Mouse (Mus musculus) cortical plate, adult 2 months (tissue): Measurements from ENCODE around the gene Gse1. TPM values are rescaled to one million over a fixed set of nuclear protein-coding genes. Genes with fewer than 3 reads are reported as not detected.

Experiments used
- H3K27ac ChIP-seq: fragments of 200-500 bp; 2 replicates; pipeline ENCODE4 v1.5.1; 2012; ENCODE audit warnings: low read length, control low read depth, inconsistent platforms; ENCODE audit not compliant: insufficient read depth
- H3K4me1 ChIP-seq: fragments of 200-500 bp; 2 replicates; pipeline ENCODE4 v1.6.1; 2011; ENCODE audit warnings: low read length; ENCODE audit not compliant: control insufficient read depth, insufficient read depth
- H3K4me3 ChIP-seq: fragments of 200-500 bp; 2 replicates; pipeline ENCODE4 v1.5.1; 2011; ENCODE audit warnings: mild to moderate bottlenecking, low read length, control low read depth; ENCODE audit not compliant: insufficient read depth
- CTCF ChIP-seq: fragments of 200-500 bp; IDR thresholded peaks from 2 replicates; pipeline ENCODE4 v1.5.1; 2011; ENCODE audit warnings: mild to moderate bottlenecking, control low read depth, low read length; ENCODE audit not compliant: insufficient read depth; ENCODE audit errors: extremely low read depth
- POLR2A ChIP-seq: fragments of 200-500 bp; IDR thresholded peaks from 2 replicates; pipeline ENCODE4 v1.6.1; 2011; ENCODE audit warnings: mild to moderate bottlenecking, low read length, control low read depth; ENCODE audit not compliant: insufficient read depth; ENCODE audit errors: extremely low read depth
- polyA plus RNA-seq: library from polyadenylated mRNA; depleted of rRNA; stranded (reverse); fragments of >200 nt; gene quantifications from 2 replicates; pipeline ENCODE4 v1.2.3, GENCODE M21; 2012

Gene Gse1
- polyA plus RNA-seq, 1 experiment: 41.0 TPM

DNA sequence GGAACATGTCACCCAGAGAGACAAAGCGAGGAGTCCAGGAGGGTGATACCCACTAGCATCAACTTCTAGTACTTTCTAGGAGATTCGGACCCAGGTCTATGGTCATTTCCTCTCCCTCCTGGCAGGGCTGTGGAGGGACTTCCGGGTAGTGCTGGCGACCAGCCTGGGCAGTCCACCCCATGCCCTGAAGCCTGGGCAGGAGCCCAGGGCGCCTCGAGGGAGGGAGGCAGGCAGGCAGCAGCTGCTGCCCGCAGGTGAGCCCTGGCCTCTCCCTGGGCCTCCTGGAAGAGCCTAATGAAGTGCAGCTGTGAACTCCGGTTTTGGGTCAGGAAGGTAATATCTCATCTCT is 187.9 kb downstream of the Gse1 start:
- Histone ChIP-seq H3K27ac (0 out of 2 replicates have a peak overlapping the region, but pooled peaks have one; percentile 13), H3K4me3 (no peak overlapping the region), H3K4me1 (peaks cover 10% of the 10 kb centered on the region)
- TF ChIP-seq POLR2A (no peak), CTCF (no peak)

DNA sequence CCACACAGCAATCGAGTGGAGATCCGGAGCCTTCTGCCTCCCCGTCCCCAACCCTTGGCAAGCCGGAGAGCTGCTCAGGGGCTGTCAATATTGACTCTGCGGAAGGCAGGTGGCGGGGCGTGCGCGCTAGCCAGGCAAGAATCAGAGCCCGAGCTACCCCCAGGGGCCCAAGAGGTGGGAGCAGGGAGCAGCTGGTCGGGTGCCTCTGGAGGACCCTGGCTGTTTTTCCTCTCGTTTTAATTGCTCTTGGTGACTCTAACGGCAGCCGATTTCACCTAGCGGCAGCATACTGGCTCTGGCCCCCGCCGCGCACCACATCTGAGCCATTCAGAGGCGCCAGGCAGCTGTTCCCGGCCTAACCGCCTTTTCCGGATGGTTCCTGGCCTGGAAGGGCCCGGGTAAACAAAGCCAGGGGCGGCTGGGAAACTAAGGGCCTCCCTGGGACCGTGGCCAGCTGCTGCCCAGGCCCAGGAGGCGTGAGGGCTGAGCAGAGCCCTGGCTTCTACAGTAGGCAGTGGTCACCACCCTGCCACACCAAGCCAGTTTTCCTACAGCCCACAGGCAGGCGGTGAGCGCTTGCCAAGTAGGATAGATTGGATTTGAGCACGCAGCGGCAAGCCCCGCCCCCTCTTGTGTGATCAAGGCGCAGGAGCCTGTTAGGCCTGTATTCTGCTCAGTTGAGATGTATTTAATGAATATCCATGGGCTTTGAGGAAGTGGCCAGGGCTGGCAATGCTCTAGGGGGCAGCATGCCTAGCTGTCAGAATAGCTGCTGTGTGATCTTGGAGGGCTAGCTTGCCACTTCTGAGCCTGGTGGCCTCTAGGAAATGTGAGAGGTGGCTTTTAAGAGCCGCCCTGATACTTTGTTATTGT is 188.5 kb downstream of the Gse1 start:
- H3K27ac ChIP-seq: 0 out of 2 replicates have a peak overlapping the region, but pooled peaks have one; percentile 18
- H3K4me3 ChIP-seq: no peak overlapping the region
- TF ChIP-seq CTCF: peak; percentile 31; the same call in 1 of the 2 replicates
- no peak for TF ChIP-seq POLR2A
- H3K4me1 ChIP-seq: peaks cover 10% of the 10 kb centered on the region

DNA sequence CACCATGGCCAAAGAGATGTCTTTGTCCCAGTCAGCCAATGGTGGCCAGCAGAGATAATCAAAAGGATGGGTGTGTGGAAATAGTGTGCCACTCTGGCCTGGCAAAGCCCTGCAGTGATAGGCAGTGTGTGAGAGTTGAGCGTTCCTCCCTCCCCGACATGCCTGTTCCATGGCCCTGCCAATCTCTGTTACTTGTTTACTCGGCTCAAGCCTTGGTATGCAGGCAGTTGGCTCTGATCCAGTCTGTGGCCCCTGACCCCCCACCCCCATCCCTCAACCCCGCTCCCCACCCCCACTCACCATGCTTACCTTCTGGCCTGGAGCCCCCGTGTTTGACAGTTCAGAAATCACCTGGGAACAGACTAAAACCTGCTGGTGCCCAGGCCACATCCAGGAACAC is 189.9 kb downstream of the Gse1 start:
- TF ChIP-seq CTCF: no peak
- Histone ChIP-seq H3K4me3 (no peak overlapping the region), H3K27ac (no peak overlapping the region), H3K4me1 (peaks cover 8% of the 10 kb centered on the region)

DNA sequence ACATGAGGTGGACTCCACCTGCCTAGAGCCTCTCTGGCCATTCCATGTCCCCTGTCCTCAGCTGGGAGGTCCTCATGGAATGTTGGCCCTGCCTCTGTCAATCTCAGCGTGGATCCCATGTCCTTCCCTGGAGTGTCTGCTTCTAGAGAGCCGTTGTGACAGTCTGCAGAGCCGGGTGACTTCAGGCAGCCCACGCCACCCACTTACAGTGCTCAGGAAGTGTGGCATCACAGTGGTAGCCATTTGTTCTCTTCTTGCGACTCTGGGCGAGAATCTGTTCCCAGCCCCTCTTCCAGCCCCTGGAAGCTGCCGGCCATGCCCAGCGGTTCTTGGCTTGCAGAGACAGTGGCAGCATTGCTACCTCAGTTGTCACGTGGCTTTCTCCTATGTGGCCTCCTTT is 191.4 kb downstream of the Gse1 start:
- Histone ChIP-seq H3K27ac (no peak overlapping the region), H3K4me3 (no peak overlapping the region), H3K4me1 (peaks cover 8% of the 10 kb centered on the region)
- no peak for TF ChIP-seq CTCF
- TF ChIP-seq POLR2A: no peak

DNA sequence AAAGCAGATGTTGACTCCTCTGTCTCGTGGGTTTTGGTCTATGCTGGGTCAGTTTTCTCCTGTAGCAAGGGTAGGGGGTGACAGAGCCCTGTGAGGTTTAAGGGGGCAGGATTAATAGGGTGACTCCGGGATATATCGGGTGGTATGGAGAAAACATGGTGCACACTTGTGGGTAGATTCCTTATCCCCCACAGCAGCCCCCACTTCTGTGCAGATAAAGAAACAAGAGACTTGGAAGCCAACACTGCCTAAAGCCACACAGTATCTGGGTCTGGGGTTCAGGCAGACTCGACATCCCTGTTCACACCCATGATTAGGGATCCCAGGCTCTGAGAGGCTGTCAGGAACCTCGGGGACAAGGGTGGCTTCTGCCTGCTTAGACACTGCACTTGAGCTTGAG is 192.0 kb downstream of the Gse1 start:
- Histone ChIP-seq H3K4me3 (no peak overlapping the region), H3K4me1 (peaks cover 11% of the 10 kb centered on the region), H3K27ac (no peak overlapping the region)
- TF ChIP-seq CTCF (no peak), POLR2A (no peak)

DNA sequence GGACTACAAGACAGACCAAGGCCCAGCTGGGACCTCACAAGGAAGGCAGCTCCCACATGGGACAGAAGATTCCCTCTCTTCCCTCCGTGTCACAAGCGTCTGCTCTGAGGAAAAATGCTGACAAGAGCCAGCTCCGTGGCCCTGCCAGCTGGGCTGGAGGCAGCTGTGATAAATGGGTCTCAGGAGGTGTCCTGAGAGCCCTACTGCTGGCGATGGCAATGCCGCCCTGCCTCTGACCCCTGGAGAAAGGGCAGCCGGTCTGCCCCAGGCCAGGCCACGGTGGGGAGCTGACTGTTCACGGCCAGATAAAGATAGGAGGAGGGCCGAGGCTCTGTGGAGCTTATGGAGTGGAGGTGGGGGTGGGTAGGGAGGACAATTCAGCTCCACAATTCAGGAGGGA is 193.4 kb downstream of the Gse1 start:
- peaks cover 13% of the 10 kb centered on the region for H3K4me1 ChIP-seq
- no peak overlapping the region for H3K4me3 ChIP-seq
- no peak for TF ChIP-seq CTCF
- no peak for TF ChIP-seq POLR2A
- no peak overlapping the region for H3K27ac ChIP-seq

DNA sequence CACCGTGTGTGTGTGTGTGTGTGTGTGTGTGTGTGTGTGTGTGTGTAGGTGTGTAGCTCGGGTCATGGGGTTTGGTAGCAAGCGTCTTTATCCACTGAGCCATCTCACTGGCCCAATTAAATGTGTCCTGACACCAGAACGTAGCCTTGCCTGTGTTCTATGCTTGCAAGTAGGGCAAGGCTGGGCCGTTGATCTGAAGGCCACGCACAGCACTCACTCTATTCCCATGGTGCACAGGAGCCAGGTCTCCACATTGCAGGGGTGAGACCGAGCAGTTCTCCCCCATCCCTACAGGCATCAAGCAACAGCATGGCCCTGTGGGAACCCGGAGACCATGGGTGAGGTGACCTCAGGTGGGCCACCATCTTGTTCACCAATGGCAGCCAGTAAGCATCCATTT is 194.0 kb downstream of the Gse1 start:
- Histone ChIP-seq H3K27ac (no peak overlapping the region), H3K4me1 (peaks cover 16% of the 10 kb centered on the region), H3K4me3 (no peak overlapping the region)
- no peak for TF ChIP-seq POLR2A
- TF ChIP-seq CTCF: no peak

DNA sequence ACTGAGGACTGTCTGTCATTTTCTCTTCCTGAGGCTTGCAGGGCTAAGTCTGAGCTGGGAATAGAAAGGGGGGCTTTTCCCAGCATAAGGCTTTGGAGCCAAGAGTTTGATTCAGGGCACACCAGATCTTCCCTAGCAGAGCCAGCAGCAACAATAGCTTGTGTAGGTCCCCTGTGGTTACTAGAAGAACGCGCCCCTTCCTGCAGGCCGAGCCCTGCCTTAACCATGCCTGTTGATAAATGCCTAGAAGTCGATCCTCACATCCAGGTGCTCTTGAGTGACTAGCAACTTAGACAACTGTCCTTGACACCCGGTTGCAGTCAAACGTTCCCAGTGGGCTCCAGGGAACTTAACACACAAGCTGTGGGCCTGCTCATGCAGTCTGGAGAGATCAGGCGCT is 195.3 kb downstream of the Gse1 start:
- H3K27ac ChIP-seq: no peak overlapping the region
- no peak for TF ChIP-seq CTCF
- TF ChIP-seq POLR2A: no peak
- H3K4me1 ChIP-seq: peaks cover 19% of the 10 kb centered on the region
- no peak overlapping the region for H3K4me3 ChIP-seq

DNA sequence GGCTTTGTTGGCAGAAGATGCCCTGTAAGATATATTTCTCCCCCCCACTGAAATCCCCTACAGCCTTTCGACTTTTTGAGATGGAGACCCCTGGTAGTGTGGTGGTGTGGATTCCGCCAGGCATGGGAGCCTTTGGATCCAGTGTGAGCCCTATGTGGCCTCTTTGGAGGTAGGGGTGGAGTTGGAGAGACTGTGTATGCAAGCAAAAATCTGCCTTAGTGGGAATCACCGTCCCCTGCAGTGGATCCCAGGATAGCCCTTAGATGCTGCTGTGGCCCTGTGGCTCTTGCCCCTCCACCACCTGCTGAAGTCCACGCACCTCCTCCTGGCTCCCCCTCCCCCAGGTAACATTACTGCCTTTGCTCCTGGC is 196.6 kb downstream of the Gse1 start:
- TF ChIP-seq POLR2A (no peak), CTCF (no peak)
- Histone ChIP-seq H3K27ac (no peak overlapping the region), H3K4me3 (no peak overlapping the region), H3K4me1 (peaks cover 15% of the 10 kb centered on the region)

DNA sequence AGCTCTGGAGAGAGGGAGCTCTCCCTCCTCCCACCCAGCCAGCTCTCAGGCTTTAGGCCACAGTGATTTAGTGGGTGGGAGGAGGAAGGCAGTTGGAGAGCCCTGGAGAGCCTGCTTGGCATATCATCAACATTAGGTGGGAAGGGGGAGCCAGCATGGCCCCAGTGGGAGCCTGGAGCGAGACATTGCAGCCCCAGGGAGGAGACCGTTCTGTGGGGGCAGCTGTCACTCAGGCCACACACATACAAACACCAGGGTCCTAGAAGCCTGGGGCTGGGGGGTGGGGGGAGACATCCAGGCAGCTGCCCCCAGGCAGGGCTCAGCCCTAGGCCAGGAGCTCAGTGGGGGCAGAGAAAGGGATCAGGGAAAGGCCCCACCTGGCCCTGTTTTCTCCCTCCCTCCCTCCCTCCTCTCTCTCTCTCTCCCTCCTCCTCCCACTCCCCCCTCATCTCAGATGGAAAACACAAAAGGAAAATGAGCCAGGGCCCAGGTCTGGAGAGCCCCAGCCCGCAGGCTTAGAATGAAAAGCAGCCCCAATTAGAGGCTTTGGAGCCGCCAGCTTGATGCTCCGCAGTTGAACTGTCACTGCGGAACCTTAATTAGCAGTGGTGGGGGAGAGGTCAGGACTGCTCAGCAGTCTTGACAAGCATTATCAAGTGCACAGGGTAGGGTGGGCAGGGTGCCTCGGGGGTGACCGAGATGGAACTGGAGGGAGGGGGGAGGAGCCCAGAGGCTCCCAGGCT is 197.1 kb downstream of the Gse1 start:
- Histone ChIP-seq H3K4me3 (no peak overlapping the region), H3K27ac (no peak overlapping the region), H3K4me1 (peaks cover 15% of the 10 kb centered on the region)
- TF ChIP-seq POLR2A: no peak
- TF ChIP-seq CTCF: no peak
